Mouse (Mus musculus): ENCODE results near the gene Apbb2. TPM values are rescaled to one million over a fixed set of nuclear protein-coding genes. Genes with fewer than 3 reads are reported as not detected.

The Apbb2 gene
- polyA plus RNA-seq, 1 experiment: 27.7 TPM

GRCm38 (mm10) chr5:66504434-66504747 is 114.2 kb downstream of the Apbb2 start:
- Histone ChIP-seq H3K4me1 (ENCODE audit: control insufficient read depth, insufficient read depth, low read length) (peaks cover 35% of the 10 kb centered on the region), H3K4me3 (ENCODE audit: insufficient read depth, low read depth, low read length) (no peak overlapping the region), H3K27me3 (replicated peaks; ENCODE audit: control insufficient read depth, insufficient read depth, low read length) (no peaks in the 10 kb centered on the region), H3K36me3 (ENCODE audit: control insufficient read depth, insufficient read depth, low read length) (no peaks in the 10 kb centered on the region), H3K27ac (ENCODE audit: insufficient read depth, low read depth, low read length) (peak overlapping the region; percentile 52)
- DNase-seq: peak; percentile 55
- WGBS: 29% methylated on average over 6 of the region's 6 CpGs
- TF ChIP-seq CTCF (conservative IDR thresholded peaks at IDR 0.05; ENCODE audit: insufficient read depth, insufficient read length, low read depth, low read length): no peak
- TF ChIP-seq POLR2A (IDR thresholded peaks at IDR 0.05; ENCODE audit: low read depth, low read length): no peak

GRCm38 (mm10) chr5:66503557-66504433 is 114.8 kb downstream of the Apbb2 start:
- TF ChIP-seq CTCF (conservative IDR thresholded peaks at IDR 0.05; ENCODE audit: insufficient read depth, insufficient read length, low read depth, low read length) (no peak), POLR2A (IDR thresholded peaks at IDR 0.05; ENCODE audit: low read depth, low read length) (no peak)
- peak; percentile 73 for DNase-seq
- no peak overlapping the region for H3K4me3 ChIP-seq (ENCODE audit: insufficient read depth, low read depth, low read length)

GRCm38 (mm10) chr5:66503033-66503432 is 115.6 kb downstream of the Apbb2 start:
- WGBS: 59% methylated on average over 1 of the region's 1 CpGs
- H3K4me1 ChIP-seq (ENCODE audit: control insufficient read depth, insufficient read depth, low read length): peaks cover 32% of the 10 kb centered on the region
- TF ChIP-seq POLR2A (IDR thresholded peaks at IDR 0.05; ENCODE audit: low read depth, low read length) (no peak), CTCF (conservative IDR thresholded peaks at IDR 0.05; ENCODE audit: insufficient read depth, insufficient read length, low read depth, low read length) (no peak)
- H3K36me3 ChIP-seq (ENCODE audit: control insufficient read depth, insufficient read depth, low read length): no peaks in the 10 kb centered on the region
- no peaks in the 10 kb centered on the region for H3K27me3 ChIP-seq (replicated peaks; ENCODE audit: control insufficient read depth, insufficient read depth, low read length)
- peak; percentile 88 for DNase-seq
- H3K27ac ChIP-seq (ENCODE audit: insufficient read depth, low read depth, low read length): peak overlapping the region; percentile 52
- H3K4me3 ChIP-seq (ENCODE audit: insufficient read depth, low read depth, low read length): no peak overlapping the region

More at GRCm38 (mm10) chr5:66503557-66504433, 114.8 kb downstream of the Apbb2 start:
- Histone ChIP-seq H3K4me1 (ENCODE audit: control insufficient read depth, insufficient read depth, low read length) (peaks cover 29% of the 10 kb centered on the region), H3K27ac (ENCODE audit: insufficient read depth, low read depth, low read length) (peak overlapping the region; percentile 52), H3K36me3 (ENCODE audit: control insufficient read depth, insufficient read depth, low read length) (no peaks in the 10 kb centered on the region), H3K27me3 (replicated peaks; ENCODE audit: control insufficient read depth, insufficient read depth, low read length) (no peaks in the 10 kb centered on the region)
- 25% methylated on average over 17 of the region's 17 CpGs for WGBS

GRCm38 (mm10) chr5:66499621-66500020 is 119.0 kb downstream of the Apbb2 start:
- Histone ChIP-seq H3K27me3 (replicated peaks; ENCODE audit: control insufficient read depth, insufficient read depth, low read length) (no peaks in the 10 kb centered on the region), H3K36me3 (ENCODE audit: control insufficient read depth, insufficient read depth, low read length) (no peaks in the 10 kb centered on the region), H3K4me1 (ENCODE audit: control insufficient read depth, insufficient read depth, low read length) (peaks cover 54% of the 10 kb centered on the region), H3K27ac (ENCODE audit: insufficient read depth, low read depth, low read length) (no peak overlapping the region), H3K4me3 (ENCODE audit: insufficient read depth, low read depth, low read length) (no peak overlapping the region)
- DNase-seq: no peak
- no peak for TF ChIP-seq POLR2A (IDR thresholded peaks at IDR 0.05; ENCODE audit: low read depth, low read length)
- no peak for TF ChIP-seq CTCF (conservative IDR thresholded peaks at IDR 0.05; ENCODE audit: insufficient read depth, insufficient read length, low read depth, low read length)
- 94% methylated on average over 7 of the region's 7 CpGs for WGBS

DNA sequence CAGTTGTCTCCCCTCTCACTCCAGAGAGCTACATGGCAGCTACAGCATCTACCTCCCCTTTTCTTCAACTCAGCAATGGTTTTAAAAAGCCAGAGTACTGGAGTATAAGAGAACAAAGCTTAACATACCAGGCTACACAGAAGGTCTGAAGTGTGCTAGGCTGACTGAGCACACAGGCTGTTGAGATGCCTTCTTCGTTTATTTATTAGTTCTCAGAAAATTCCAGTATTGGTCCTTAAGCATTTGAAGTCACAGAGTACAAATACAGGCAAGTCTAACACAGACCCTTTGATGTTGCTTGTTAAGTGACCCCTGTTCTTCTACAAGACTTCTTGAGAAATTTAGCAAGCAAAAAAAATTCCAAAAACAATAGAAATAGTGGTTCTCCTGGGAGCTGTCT is 120.4 kb downstream of the Apbb2 start:
- Histone ChIP-seq H3K4me3 (ENCODE audit: insufficient read depth, low read depth, low read length) (no peak overlapping the region), H3K4me1 (ENCODE audit: control insufficient read depth, insufficient read depth, low read length) (peaks cover 46% of the 10 kb centered on the region), H3K27ac (ENCODE audit: insufficient read depth, low read depth, low read length) (peak overlapping the region; percentile 76), H3K36me3 (ENCODE audit: control insufficient read depth, insufficient read depth, low read length) (no peaks in the 10 kb centered on the region), H3K27me3 (replicated peaks; ENCODE audit: control insufficient read depth, insufficient read depth, low read length) (no peaks in the 10 kb centered on the region)
- TF ChIP-seq POLR2A (IDR thresholded peaks at IDR 0.05; ENCODE audit: low read depth, low read length) (no peak), CTCF (conservative IDR thresholded peaks at IDR 0.05; ENCODE audit: insufficient read depth, insufficient read length, low read depth, low read length) (no peak)
- WGBS: 12% methylated on average over 1 of the region's 1 CpGs
- DNase-seq: no peak

DNA sequence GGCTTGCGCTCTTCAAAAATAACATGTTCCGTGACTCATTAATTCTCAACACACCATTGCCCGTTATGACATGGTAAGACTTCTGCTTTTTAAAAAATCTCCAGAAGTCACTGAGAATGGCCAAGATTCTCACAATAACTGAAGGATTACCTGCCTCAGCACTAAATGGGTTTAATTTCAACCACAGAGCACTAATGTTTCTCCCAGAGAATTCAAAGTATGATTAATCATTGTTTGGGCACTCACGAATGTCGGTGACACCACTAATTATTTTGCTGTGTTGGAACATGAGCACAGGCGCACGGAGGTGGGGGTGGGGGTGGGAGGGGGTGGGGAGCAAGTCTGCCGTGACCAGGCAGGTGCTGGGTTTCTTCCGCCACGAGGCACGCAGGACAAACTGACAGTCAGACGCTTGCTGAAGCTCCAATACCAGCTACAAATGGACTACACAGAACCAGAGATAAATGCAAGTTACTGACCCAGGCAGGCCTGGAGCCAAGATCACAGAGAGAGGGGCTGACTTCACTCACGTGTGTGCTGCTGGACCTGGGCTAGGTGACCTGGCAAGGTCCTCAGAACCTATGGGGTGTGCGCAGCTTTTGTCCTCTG is 121.0 kb downstream of the Apbb2 start:
- Histone ChIP-seq H3K27ac (ENCODE audit: insufficient read depth, low read depth, low read length) (peak overlapping the region; percentile 93), H3K36me3 (ENCODE audit: control insufficient read depth, insufficient read depth, low read length) (no peaks in the 10 kb centered on the region), H3K4me1 (ENCODE audit: control insufficient read depth, insufficient read depth, low read length) (peaks cover 44% of the 10 kb centered on the region), H3K27me3 (replicated peaks; ENCODE audit: control insufficient read depth, insufficient read depth, low read length) (no peaks in the 10 kb centered on the region), H3K4me3 (ENCODE audit: insufficient read depth, low read depth, low read length) (no peak overlapping the region)
- 24% methylated on average over 14 of the region's 14 CpGs for WGBS
- TF ChIP-seq POLR2A (IDR thresholded peaks at IDR 0.05; ENCODE audit: low read depth, low read length) (no peak), CTCF (conservative IDR thresholded peaks at IDR 0.05; ENCODE audit: insufficient read depth, insufficient read length, low read depth, low read length) (no peak)
- peak; percentile 91 for DNase-seq

DNA sequence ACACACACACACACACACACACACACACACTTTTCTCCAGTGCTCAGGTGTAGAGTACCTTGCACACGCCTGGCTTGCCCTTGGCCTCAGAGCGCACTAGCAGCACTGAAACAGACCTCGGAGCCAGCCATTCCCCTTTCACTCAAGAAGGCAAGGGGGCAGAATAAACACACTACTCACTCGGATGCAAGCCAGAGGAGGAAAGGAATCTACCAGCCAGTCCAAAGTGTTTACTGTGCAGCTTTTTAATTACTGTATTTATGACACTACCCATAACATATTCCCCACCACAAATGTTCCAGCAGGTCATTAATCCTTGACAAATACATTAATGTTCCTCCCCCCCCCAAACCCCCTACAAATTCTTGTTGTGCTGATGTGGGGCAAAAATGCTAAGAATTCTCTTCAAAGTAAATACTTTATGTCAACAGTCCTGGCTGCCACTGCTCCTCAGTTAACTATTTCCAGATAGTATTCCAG is 121.7 kb downstream of the Apbb2 start:
- no peaks in the 10 kb centered on the region for H3K27me3 ChIP-seq (replicated peaks; ENCODE audit: control insufficient read depth, insufficient read depth, low read length)
- TF ChIP-seq CTCF (conservative IDR thresholded peaks at IDR 0.05; ENCODE audit: insufficient read depth, insufficient read length, low read depth, low read length) (no peak), POLR2A (IDR thresholded peaks at IDR 0.05; ENCODE audit: low read depth, low read length) (no peak)
- peak overlapping the region; percentile 93 for H3K27ac ChIP-seq (ENCODE audit: insufficient read depth, low read depth, low read length)

More for the DNA sequence above, 121.7 kb downstream of the Apbb2 start:
- no peak overlapping the region for H3K4me3 ChIP-seq (ENCODE audit: insufficient read depth, low read depth, low read length)
- DNase-seq: peak; percentile 86
- WGBS: 20% methylated on average over 4 of the region's 4 CpGs
- H3K4me1 ChIP-seq (ENCODE audit: control insufficient read depth, insufficient read depth, low read length): peaks cover 42% of the 10 kb centered on the region
- H3K36me3 ChIP-seq (ENCODE audit: control insufficient read depth, insufficient read depth, low read length): no peaks in the 10 kb centered on the region

All from kidney, adult 2 months (tissue).